Mouse (Mus musculus): ENCODE data around the gene Rabepk. TPM values are rescaled to one million over a fixed set of nuclear protein-coding genes. Genes with fewer than 3 reads are reported as not detected.

Gene Rabepk
- total RNA-seq (2023) = 12.8 TPM

DNA sequence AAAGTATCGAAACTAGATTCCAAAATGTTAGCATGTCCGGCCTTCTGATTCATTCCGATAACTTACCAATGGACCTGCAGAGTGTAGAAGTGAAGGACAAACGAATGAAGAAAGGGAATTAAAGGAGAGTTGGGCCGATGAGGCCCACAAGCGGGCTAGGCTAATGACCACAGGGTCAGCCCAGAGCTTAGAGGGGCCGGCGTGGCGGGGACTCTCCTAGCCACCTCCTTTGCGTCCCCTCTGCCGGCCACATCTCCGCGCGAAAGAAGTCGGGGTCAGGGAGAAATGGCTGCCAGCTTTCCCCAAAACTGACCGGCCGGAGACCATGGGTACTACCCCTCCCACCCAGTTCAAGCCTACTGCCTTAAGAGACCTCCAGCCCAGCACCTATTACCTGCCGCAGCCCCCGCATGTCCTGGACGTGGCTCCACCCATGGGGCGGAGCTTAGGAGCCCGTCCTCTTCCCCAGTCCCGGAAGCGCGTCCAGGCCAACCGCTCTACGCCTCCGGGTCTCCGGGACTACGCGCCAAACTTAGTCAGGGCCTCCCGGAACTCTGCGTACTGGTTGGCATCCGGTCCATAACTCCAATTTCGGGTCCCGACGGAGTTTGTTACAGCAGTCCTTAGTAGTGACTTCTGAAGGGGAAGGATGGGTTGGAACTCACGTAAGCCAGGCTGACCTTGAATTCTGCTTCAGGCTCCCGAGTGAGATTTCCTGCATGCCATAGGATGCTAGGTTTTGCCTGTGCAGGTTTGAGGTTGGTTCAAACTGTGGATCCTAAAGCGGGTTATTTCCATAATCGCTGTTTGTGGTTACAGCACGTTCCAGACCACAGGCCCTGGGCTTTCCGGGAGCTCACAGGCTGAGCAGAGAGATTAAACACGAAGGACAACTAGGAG is at the start of gene Rabepk:
Gene Rabepk, minus strand, starts transcription at position 556 of the 900 bp plus-strand sequence.

DNA sequence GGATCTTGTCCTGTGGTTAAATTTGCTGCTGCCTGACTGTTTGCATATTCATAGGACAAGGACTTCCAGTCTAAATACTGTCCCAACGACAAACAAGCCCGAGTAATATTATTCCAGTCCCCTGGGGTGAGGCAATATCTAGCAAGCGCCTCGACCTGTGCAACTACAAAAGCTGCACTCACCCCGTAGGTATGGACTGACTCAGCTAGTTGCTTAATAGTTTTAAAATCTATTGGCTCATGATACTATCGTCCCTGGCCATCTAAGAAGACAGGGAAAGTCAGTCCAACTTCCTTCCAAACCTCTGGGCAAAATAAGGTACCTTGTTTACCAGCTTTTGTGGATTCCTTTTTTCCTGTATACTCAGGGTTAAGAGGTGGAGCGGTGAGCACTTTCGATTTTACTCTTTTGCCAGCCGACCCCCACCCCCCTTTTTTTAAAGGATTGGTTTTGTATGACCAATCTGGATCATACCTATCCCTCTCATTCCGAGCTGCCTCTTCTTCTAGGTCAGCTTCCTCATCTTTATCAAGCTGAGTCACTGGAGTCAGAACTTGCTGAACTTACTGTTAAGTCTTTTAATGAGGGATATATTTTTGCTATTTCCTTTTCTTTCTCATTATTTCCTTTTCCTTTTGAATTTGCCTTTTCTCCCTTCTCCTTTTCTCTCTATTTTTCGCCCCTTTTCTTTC is 33.2 kb upstream of the Rabepk start, which contains the start of gene Gm34653:
Gene Gm34653, plus strand, starts transcription at position 242 of the 692 bp plus-strand sequence.

DNA sequence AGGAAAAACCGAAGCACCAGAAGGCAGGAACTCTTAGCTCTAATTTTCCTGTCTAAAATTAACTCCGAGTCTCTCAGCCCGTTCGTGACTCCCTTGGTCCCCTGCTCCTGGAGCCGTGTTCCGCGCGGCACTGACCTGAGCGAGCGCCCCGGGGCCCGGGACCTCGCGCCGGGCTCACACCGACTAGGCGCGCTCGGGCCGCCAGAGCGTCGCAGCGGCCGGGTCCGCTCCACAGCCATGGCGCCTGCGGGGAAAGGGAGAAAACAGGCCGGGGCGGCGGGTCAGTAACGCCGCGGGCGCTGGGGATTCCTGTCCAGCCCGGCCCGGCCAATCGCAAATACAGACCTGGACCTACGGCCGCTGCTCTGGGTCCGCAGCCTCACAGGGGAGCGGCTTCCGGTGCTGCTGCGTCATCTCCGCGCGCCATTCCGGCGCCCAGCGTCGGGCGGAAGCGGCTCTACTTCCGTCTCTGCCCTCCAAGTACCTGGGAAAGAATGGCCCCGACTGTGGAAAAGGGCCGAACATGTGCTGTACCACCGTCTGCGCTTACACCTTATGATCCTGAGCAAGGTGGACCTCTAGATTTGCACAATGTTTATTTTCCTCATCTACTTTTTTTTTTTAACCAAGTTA is 26.2 kb upstream of the Rabepk start, which contains the start of gene Fbxw2:
Gene Fbxw2, minus strand, starts transcription at position 485 of the 633 bp plus-strand sequence.

DNA sequence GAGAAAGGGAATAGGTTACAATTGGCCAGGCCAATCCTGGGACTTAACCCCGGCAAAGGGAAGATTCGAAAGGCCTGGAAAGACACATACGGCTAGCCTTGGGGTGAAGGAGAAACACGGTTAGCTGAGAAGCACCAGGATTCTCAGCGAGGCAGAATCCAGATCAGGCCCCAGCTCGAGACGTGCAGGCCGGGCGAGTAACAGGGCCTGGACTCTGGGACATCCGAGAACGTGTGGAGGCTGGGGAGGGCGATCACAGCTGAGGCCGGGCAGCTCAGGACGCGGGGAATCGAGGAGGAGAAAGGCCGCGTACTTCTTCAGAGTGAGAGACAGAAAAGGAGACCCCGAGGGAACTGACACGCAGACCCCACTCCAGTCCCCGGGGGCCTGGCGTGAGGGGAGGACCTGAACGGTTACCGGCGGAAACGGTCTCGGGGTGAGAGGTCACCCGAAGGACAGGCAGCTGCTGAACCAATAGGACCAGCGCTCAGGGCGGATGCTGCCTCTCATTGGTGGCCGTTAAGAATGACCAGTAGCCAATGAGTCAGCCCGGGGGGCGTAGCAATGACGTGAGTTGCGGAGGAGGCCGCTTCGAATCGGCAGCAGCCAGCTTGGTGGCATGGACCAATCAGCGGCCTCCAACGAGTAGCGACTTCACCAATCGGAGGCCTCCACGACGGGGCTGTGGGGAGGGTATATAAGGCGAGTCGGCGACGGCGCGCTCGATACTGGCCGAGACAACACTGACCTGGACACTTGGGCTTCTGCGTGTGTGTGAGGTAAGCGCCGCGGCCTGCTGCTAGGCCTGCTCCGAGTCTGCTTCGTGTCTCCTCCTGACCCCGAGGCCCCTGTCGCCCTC is 28.1 kb downstream of the Rabepk start, which contains the start of gene Hspa5:
Gene Hspa5, plus strand, starts transcription at position 603 of the 859 bp plus-strand sequence.

DNA sequence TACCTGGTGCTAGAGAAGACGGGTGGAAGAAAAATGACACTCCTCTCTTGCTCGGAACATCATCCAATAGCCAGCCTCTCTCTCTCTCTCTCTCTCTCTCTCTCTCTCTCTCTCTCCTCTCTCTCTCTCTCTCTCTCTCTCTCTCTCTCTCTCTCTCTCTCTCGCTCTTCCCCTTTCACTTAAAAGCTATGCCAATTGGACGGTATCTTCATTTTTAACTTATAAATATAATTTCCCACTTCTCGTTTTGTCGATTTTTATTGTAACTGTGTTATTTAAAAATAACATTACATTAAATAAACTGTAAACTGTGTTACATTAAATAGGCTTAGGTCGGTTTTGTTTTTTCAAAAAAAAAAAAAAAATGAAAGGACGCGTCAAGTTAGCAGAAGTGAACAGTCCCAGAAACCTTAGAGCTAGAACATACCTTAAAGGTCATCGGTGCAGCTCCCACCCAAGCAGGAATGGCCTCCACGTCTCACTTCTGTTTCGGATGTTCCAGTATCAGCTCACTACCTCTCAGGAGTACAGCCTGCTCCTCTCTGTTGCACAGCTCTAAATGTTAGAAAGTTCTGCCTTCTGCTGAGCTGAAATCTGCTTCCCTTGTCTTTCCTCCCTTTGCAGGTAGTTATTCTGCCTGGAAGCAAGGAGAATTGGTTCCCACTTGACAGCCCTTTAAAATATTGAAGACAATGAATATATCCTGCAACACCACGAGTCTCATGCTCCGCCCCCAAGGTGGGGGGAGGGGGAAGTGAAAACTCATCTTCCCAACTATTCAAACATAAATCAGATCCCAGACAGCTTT is 45.0 kb downstream of the Rabepk start, which contains the start of gene Gapvd1:
Gene Gapvd1, minus strand, starts transcription at position 682 of the 808 bp plus-strand sequence.

Other genes starting within 250 kb of the Rabepk start
- gene Gapvd1, start 44.7 kb downstream of the Rabepk start, total RNA-seq (2023) = 115 TPM
- 547 TPM for gene Hspa5, start 27.9 kb downstream of the Rabepk start, total RNA-seq (2023)
- 125 TPM for gene Fbxw2, start 26.4 kb upstream of the Rabepk start, total RNA-seq (2023)
- not detected for gene Gm34653, start 33.1 kb upstream of the Rabepk start, total RNA-seq (2023)
- not detected for gene Cutal, start 74.5 kb upstream of the Rabepk start, total RNA-seq (2023)
- gene Psmd5, start 75.1 kb upstream of the Rabepk start, total RNA-seq (2023) = 28.9 TPM
- 2.9 TPM for gene Phf19, start 114.1 kb upstream of the Rabepk start, total RNA-seq (2023)
- 188 TPM for gene Traf1, start 161.9 kb upstream of the Rabepk start, total RNA-seq (2023)